ENCODE assay signal across 8 mouse cellular contexts in genomic region chr6:65140082-65140749, GRCm38 (mm10). TPM values are rescaled to one million over a fixed set of nuclear protein-coding genes. Genes with fewer than 3 reads are reported as not detected.
A peak's percentile ranks its signal among the peaks of the same experiment; 100 is the strongest.
DNase-seq lines count a peak whose midpoint lies in the region; ATAC-seq and TF ChIP-seq lines count a peak whose summit lies in the region.
"Had no signal": no experiment of that assay in that cellular context is flagged by ENCODE, and none has a peak within 500 bp of the region (broad histone marks: within the 10 kb centered on the region; RNA-seq: fewer than 3 reads in every experiment).

No protein-coding gene starts in this region.

- 37% methylated on average over 5 of the region's 5 CpGs for WGBS in kidney, postnatal 0 days
- WGBS in forebrain, embryonic 16.5 days: 22% methylated on average over 5 of the region's 5 CpGs
- WGBS in midbrain, embryonic 16.5 days: 16% methylated on average over 5 of the region's 5 CpGs
- 63% methylated on average over 5 of the region's 5 CpGs for WGBS in liver, postnatal 0 days (ENCODE audit: insufficient replicate concordance)

- CTCF ChIA-PET in Patski (lab: Charles Lee): interaction anchor here (1.4 to 2.7 kb wide), 2 partner anchors 14 to 15 kb away, joined by 3 to 11 read pairs; no protein-coding TSS in a partner anchor

- peaks cover 10% of the 10 kb centered on the region; the same call in 1 of the 2 replicates for H3K4me1 ChIP-seq in kidney, postnatal 0 days (replicated peaks; ENCODE audit: insufficient read depth, low read length)
- H3K4me1 ChIP-seq in forebrain, embryonic 16.5 days (replicated peaks; ENCODE audit: control insufficient read depth, insufficient read depth, low read length): peaks cover 16% of the 10 kb centered on the region
- peaks cover 7% of the 10 kb centered on the region; the same call in 1 of the 2 replicates for H3K4me1 ChIP-seq in midbrain, embryonic 16.5 days (ENCODE audit: control insufficient read depth, insufficient read depth, low read length)
- no peaks in the 10 kb centered on the region for H3K4me1 ChIP-seq in liver, postnatal 0 days (ENCODE audit: insufficient read depth)
- H3K4me1 ChIP-seq: embryonic facial prominence, embryonic 15.5 days had no signal

- DNase-seq in kidney, postnatal 0 days (ENCODE audit: low spot score): no peak
- no peak for DNase-seq in kidney, adult 11 months
- DNase-seq in Patski (ENCODE audit: low read depth, low spot score) (peak; percentile 27), MN1 (ENCODE audit: low spot score) (no peak)
- no peak for DNase-seq in liver, postnatal 0 days

- H3K4me3 ChIP-seq in kidney, postnatal 0 days (replicated peaks; ENCODE audit: low read depth, low read length): no peak overlapping the region
- H3K4me3 ChIP-seq in forebrain, embryonic 16.5 days (replicated peaks; ENCODE audit: low read length): no peak overlapping the region
- H3K4me3 ChIP-seq in midbrain, embryonic 16.5 days (ENCODE audit: low read depth, low read length): no peak overlapping the region
- H3K4me3 ChIP-seq in liver, postnatal 0 days (ENCODE audit: low read depth, low read length): no peak overlapping the region
- H3K4me3 ChIP-seq: embryonic facial prominence, embryonic 15.5 days had no signal

- no peak overlapping the region for H3K4me2 ChIP-seq in kidney, postnatal 0 days (ENCODE audit: low read length)
- H3K4me2 ChIP-seq in forebrain, embryonic 16.5 days (ENCODE audit: low read length): no peak overlapping the region
- H3K4me2 ChIP-seq in midbrain, embryonic 16.5 days (ENCODE audit: low read length): no peak overlapping the region
- H3K4me2 ChIP-seq in liver, postnatal 0 days (ENCODE audit: low read depth, low read length): no peak overlapping the region
- H3K4me2 ChIP-seq: embryonic facial prominence, embryonic 15.5 days had no signal

- ATAC-seq in kidney, postnatal 0 days (replicated peaks; ENCODE audit: low FRiP score, low read depth): peak; percentile 76
- peak; percentile 94 for ATAC-seq in Patski
- 0 out of 2 replicates have a peak, but pooled peaks have one; percentile 23 for ATAC-seq in forebrain, embryonic 16.5 days
- 0 out of 2 replicates have a peak, but pooled peaks have one; percentile 30 for ATAC-seq in midbrain, embryonic 16.5 days
- no peak for ATAC-seq in liver, postnatal 0 days

- no peak for TF ChIP-seq CTCF in kidney, postnatal 0 days (IDR thresholded peaks at IDR 0.05; ENCODE audit: low read depth)
- no peak for TF ChIP-seq CTCF in Patski (IDR thresholded peaks at IDR 0.05)
- TF ChIP-seq CTCF in liver, postnatal 0 days (IDR thresholded peaks at IDR 0.05; ENCODE audit: low read depth): no peak

- no peak overlapping the region for H3K9ac ChIP-seq in kidney, postnatal 0 days (ENCODE audit: low read depth, low read length)
- H3K9ac ChIP-seq in forebrain, embryonic 16.5 days (replicated peaks; ENCODE audit: low read depth, low read length): no peak overlapping the region
- H3K9ac ChIP-seq in midbrain, embryonic 16.5 days (ENCODE audit: low read depth, low read length): no peak overlapping the region
- no peak overlapping the region for H3K9ac ChIP-seq in liver, postnatal 0 days (replicated peaks)
- H3K9ac ChIP-seq: embryonic facial prominence, embryonic 15.5 days had no signal

- TF ChIP-seq EP300 in liver, postnatal 0 days (IDR thresholded peaks at IDR 0.05; ENCODE audit: low read depth): no peak

- H3K27ac ChIP-seq in kidney, postnatal 0 days: no peak overlapping the region; the same call in 1 of the 2 replicates
- no peak overlapping the region for H3K27ac ChIP-seq in forebrain, embryonic 16.5 days (ENCODE audit: low read length)
- H3K27ac ChIP-seq in midbrain, embryonic 16.5 days (ENCODE audit: low read length): no peak overlapping the region
- no peak overlapping the region for H3K27ac ChIP-seq in liver, postnatal 0 days (ENCODE audit: low read depth)
- H3K27ac ChIP-seq: embryonic facial prominence, embryonic 15.5 days had no signal

- no peaks in the 10 kb centered on the region for H3K27me3 ChIP-seq in kidney, postnatal 0 days (ENCODE audit: insufficient read depth, low read length)
- peaks cover 22% of the 10 kb centered on the region for H3K27me3 ChIP-seq in Patski
- H3K27me3 ChIP-seq in forebrain, embryonic 16.5 days (replicated peaks; ENCODE audit: control insufficient read depth, insufficient read depth, low read length): no peaks in the 10 kb centered on the region
- no peaks in the 10 kb centered on the region for H3K27me3 ChIP-seq in midbrain, embryonic 16.5 days (ENCODE audit: control insufficient read depth, insufficient read depth, low read depth, low read length)
- no peaks in the 10 kb centered on the region for H3K27me3 ChIP-seq in liver, postnatal 0 days (ENCODE audit: insufficient read depth, low read length)
- H3K27me3 ChIP-seq: embryonic facial prominence, embryonic 15.5 days had no signal

- H3K36me3 ChIP-seq in kidney, postnatal 0 days (ENCODE audit: insufficient read depth, low read length): no peaks in the 10 kb centered on the region
- H3K36me3 ChIP-seq in forebrain, embryonic 16.5 days (ENCODE audit: control insufficient read depth, insufficient read depth): no peaks in the 10 kb centered on the region
- no peaks in the 10 kb centered on the region for H3K36me3 ChIP-seq in midbrain, embryonic 16.5 days (ENCODE audit: control insufficient read depth, insufficient read depth, low read length)
- no peaks in the 10 kb centered on the region for H3K36me3 ChIP-seq in liver, postnatal 0 days (replicated peaks; ENCODE audit: insufficient read depth, low read length)
- H3K36me3 ChIP-seq: embryonic facial prominence, embryonic 15.5 days had no signal

- POLR2A ChIA-PET in Patski (lab: Charles Lee): interaction anchor here (0.6 kb wide), 1 partner anchor 429 kb away, joined by 4 read pairs; no protein-coding TSS in a partner anchor

- H3K9me3 ChIP-seq in kidney, postnatal 0 days (replicated peaks; ENCODE audit: low read length): no peaks in the 10 kb centered on the region
- no peaks in the 10 kb centered on the region for H3K9me3 ChIP-seq in forebrain, embryonic 16.5 days (ENCODE audit: control insufficient read depth, low read length)
- no peaks in the 10 kb centered on the region for H3K9me3 ChIP-seq in midbrain, embryonic 16.5 days (replicated peaks; ENCODE audit: control insufficient read depth, low read length, poor library complexity, severe bottlenecking)
- no peaks in the 10 kb centered on the region for H3K9me3 ChIP-seq in liver, postnatal 0 days (ENCODE audit: low read length)
- H3K9me3 ChIP-seq: embryonic facial prominence, embryonic 15.5 days had no signal

- in situ Hi-C loops in Patski (cut with MboI; ENCODE audit: low pct_unique_long_range_greater_than_20kb): no loop called here

RNA-seq across cellular contexts. Expression of gene Hpgds, which starts 4.5 kb away (rescaled TPM):
- polyA plus RNA-seq in kidney, postnatal 0 days (2015; fragmentation: Nextera tagmentation; extraction: Ambion mirVana): 3.5 and 3.6 TPM in 2 replicates
- 0.12 TPM for polyA plus RNA-seq in Patski (2021)
- 2.7 and 5.1 TPM in 2 replicates for polyA plus RNA-seq in forebrain, embryonic 16.5 days (2015; fragmentation: Nextera tagmentation; extraction: Ambion mirVana)
- polyA plus RNA-seq in midbrain, embryonic 16.5 days (2015; fragmentation: Nextera tagmentation; extraction: Ambion mirVana): 3.2 and 3.7 TPM in 2 replicates
- polyA plus RNA-seq in liver, postnatal 0 days (2015; fragmentation: Nextera tagmentation; extraction: Ambion mirVana): 3.6 and 3.7 TPM in 2 replicates
